Mouse (Mus musculus): ENCODE results near the gene Nod2. TPM values are rescaled to one million over a fixed set of nuclear protein-coding genes. Genes with fewer than 3 reads are reported as not detected.

Gene Nod2
- total and polyA plus RNA-seq, 3 experiments = 0.22 to 0.50 TPM; not detected in 1

DNA sequence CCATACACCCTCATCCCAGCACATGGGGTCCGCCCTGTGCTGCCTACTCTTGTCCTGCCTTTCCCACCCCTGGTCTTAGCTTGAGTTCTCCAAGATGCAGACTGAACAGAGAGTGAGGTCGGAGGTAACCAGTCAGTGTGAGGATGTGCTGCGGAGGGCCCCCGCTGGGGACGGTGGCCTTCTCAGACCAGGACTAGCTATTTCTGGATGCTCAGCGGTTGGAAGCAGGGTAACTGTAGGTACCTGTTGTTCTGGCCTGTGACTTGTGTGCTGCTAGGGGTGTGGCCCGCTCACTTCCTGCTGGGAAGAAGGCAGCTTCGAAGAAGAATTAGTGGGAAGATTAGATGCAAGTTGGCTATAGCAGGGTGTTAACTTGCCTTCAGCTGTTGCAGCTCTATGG, 38.1 kb upstream of the Nod2 start:
- no peak for DNase-seq (ENCODE audit: low read depth, low spot score)
- Histone ChIP-seq H3K79me2 (ENCODE audit: control insufficient read depth, insufficient read depth, low read length, poor library complexity) (no peaks in the 10 kb centered on the region), H3K4me3 (ENCODE audit: control insufficient read depth in 1 of 2, insufficient read depth in 1 of 2, low read depth in 2 of 2, low read length in 2 of 2) (no peak overlapping the region), H3K9ac (ENCODE audit: control insufficient read depth, low read depth, low read length, poor library complexity, severe bottlenecking) (no peak overlapping the region), H3K4me1 (ENCODE audit: control insufficient read depth in 1 of 2, insufficient read depth in 2 of 2, low read length in 2 of 2) (no peaks in the 10 kb centered on the region), H3K27ac (ENCODE audit: control insufficient read depth, low read depth, low read length) (no peak overlapping the region), H3K36me3 (ENCODE audit: control insufficient read depth in 1 of 2, insufficient read depth in 2 of 2, low read length in 2 of 2) (no peaks in the 10 kb centered on the region), H3K27me3 (ENCODE audit: control insufficient read depth in 1 of 2, insufficient read depth in 2 of 2, low read length in 2 of 2) (no peaks in the 10 kb centered on the region; a peak in 1 of 4 replicates), H3K9me3 (replicated peaks; ENCODE audit: insufficient read depth, low read length) (no peaks in the 10 kb centered on the region)
- no peak for TF ChIP-seq USF1 (IDR thresholded peaks at IDR 0.05; ENCODE audit: low read depth, low read length)
- no peak for TF ChIP-seq USF2 (IDR thresholded peaks at IDR 0.05; ENCODE audit: borderline replicate concordance in 1 of 2, insufficient read depth in 1 of 2, low read depth in 1 of 2, low read length in 2 of 2)
- no peak for TF ChIP-seq JUND (IDR thresholded peaks at IDR 0.05; ENCODE audit: low read depth, low read length)
- TF ChIP-seq RCOR1 (IDR thresholded peaks at IDR 0.05; ENCODE audit: low read depth, low read length) = no peak
- no peak for TF ChIP-seq KAT2A (conservative IDR thresholded peaks at IDR 0.05; ENCODE audit: low read depth, low read length)
- TF ChIP-seq NRF1 (IDR thresholded peaks at IDR 0.05; ENCODE audit: insufficient read depth, low read depth, low read length, poor library complexity, severe bottlenecking) = no peak
- no peak for TF ChIP-seq TBP (IDR thresholded peaks at IDR 0.05; ENCODE audit: low read depth, low read length)
- no peak for TF ChIP-seq MAFK (IDR thresholded peaks at IDR 0.05; ENCODE audit: borderline replicate concordance, low read depth, low read length)
- TF ChIP-seq ETS1 (IDR thresholded peaks at IDR 0.05; ENCODE audit: low read depth, low read length) = no peak
- TF ChIP-seq HCFC1 (IDR thresholded peaks at IDR 0.05; ENCODE audit: low read depth, low read length) = no peak
- no peak for TF ChIP-seq TAL1 (IDR thresholded peaks at IDR 0.05; ENCODE audit: low read length)
- TF ChIP-seq MYC (IDR thresholded peaks at IDR 0.05; ENCODE audit: low read depth, low read length) = no peak

DNA sequence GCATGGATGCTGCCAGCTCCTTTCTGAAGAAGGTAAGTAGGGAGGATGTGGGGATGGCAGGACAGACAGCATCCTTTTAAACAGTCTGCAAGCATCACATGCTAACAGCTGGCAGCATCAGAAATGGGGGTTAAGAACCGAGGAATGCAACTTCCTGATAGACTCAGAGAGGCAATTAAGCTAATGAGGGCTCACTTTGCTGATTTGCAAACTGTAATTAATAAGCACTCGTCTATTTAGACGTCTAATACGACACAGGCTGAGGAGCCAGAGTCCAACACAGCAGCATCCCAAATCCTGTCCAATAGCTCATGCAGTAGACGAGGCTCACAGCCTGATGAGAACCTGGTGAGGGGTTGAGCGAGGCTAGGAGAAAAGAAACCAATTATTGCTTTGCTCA, 36.8 kb upstream of the Nod2 start:
- no peak overlapping the region for H3K4me3 ChIP-seq (ENCODE audit: control insufficient read depth in 1 of 2, insufficient read depth in 1 of 2, low read depth in 2 of 2, low read length in 2 of 2)
- no peaks in the 10 kb centered on the region for H3K4me1 ChIP-seq (ENCODE audit: control insufficient read depth in 1 of 2, insufficient read depth in 2 of 2, low read length in 2 of 2)
- no peaks in the 10 kb centered on the region; a peak in 1 of 4 replicates for H3K27me3 ChIP-seq (ENCODE audit: control insufficient read depth in 1 of 2, insufficient read depth in 2 of 2, low read length in 2 of 2)
- TF ChIP-seq MAX (IDR thresholded peaks at IDR 0.05; ENCODE audit: low read length) (no peak), ETS1 (IDR thresholded peaks at IDR 0.05; ENCODE audit: low read depth, low read length) (no peak), NELFE (IDR thresholded peaks at IDR 0.05; ENCODE audit: low read depth, low read length) (no peak), USF1 (IDR thresholded peaks at IDR 0.05; ENCODE audit: low read depth, low read length) (no peak)
- no peaks in the 10 kb centered on the region for H3K79me2 ChIP-seq (ENCODE audit: control insufficient read depth, insufficient read depth, low read length, poor library complexity)
- no peak overlapping the region for H3K9ac ChIP-seq (ENCODE audit: control insufficient read depth, low read depth, low read length, poor library complexity, severe bottlenecking)
- DNase-seq (ENCODE audit: low read depth, low spot score) = no peak
- no peaks in the 10 kb centered on the region for H3K36me3 ChIP-seq (ENCODE audit: control insufficient read depth in 1 of 2, insufficient read depth in 2 of 2, low read length in 2 of 2)
- no peak overlapping the region for H3K27ac ChIP-seq (ENCODE audit: control insufficient read depth, low read depth, low read length)
- H3K9me3 ChIP-seq (replicated peaks; ENCODE audit: insufficient read depth, low read length) = no peaks in the 10 kb centered on the region

DNA sequence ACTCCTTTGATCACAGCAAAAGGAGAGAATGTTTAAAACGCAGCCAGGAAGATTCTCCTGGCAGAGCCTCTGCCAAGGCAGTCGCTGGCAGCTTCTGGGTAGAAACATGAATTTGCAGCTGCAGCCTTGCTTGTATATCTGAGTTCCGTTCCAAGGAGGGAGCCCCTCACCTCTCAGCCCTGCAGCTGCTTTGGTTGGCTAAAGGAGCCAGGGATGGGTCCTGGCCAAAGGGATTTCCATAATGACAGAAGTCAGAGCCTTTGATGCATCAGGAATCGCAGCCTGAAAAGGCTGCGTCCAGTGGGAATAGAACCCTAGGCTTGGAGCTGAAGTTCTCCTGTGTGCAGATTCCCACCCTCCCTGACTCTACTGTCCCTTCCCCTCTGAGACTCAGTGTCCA, 32.1 kb upstream of the Nod2 start:
- H3K36me3 ChIP-seq (ENCODE audit: control insufficient read depth in 1 of 2, insufficient read depth in 2 of 2, low read length in 2 of 2) = no peaks in the 10 kb centered on the region
- no peaks in the 10 kb centered on the region; a peak in 1 of 4 replicates for H3K27me3 ChIP-seq (ENCODE audit: control insufficient read depth in 1 of 2, insufficient read depth in 2 of 2, low read length in 2 of 2)
- H3K9ac ChIP-seq (ENCODE audit: control insufficient read depth, low read depth, low read length, poor library complexity, severe bottlenecking) = no peak overlapping the region
- no peaks in the 10 kb centered on the region for H3K4me1 ChIP-seq (ENCODE audit: control insufficient read depth in 1 of 2, insufficient read depth in 2 of 2, low read length in 2 of 2)
- H3K9me3 ChIP-seq (replicated peaks; ENCODE audit: insufficient read depth, low read length) = no peaks in the 10 kb centered on the region
- no peaks in the 10 kb centered on the region for H3K79me2 ChIP-seq (ENCODE audit: control insufficient read depth, insufficient read depth, low read length, poor library complexity)
- TF ChIP-seq TAL1 (IDR thresholded peaks at IDR 0.05; ENCODE audit: low read length) (no peak), USF1 (IDR thresholded peaks at IDR 0.05; ENCODE audit: low read depth, low read length) (no peak), KAT2A (conservative IDR thresholded peaks at IDR 0.05; ENCODE audit: low read depth, low read length) (no peak), CHD1 (IDR thresholded peaks at IDR 0.05; ENCODE audit: low read depth, low read length) (no peak), ZKSCAN1 (IDR thresholded peaks at IDR 0.05; ENCODE audit: low read depth, low read length) (no peak), ZMIZ1 (IDR thresholded peaks at IDR 0.05; ENCODE audit: low read depth, low read length) (no peak), MYC (IDR thresholded peaks at IDR 0.05; ENCODE audit: low read depth, low read length) (no peak), MAX (IDR thresholded peaks at IDR 0.05; ENCODE audit: low read length) (no peak), MEF2A (IDR thresholded peaks at IDR 0.05; ENCODE audit: extremely low read depth, insufficient replicate concordance, low read depth, low read length, poor library complexity, severe bottlenecking) (no peak), UBTF (IDR thresholded peaks at IDR 0.05; ENCODE audit: borderline replicate concordance, insufficient read depth, low read depth, low read length) (no peak), TCF12 (IDR thresholded peaks at IDR 0.05; ENCODE audit: low read depth, low read length) (no peak), EP300 (IDR thresholded peaks at IDR 0.05; ENCODE audit: low read depth in 1 of 2, low read length in 2 of 2) (no peak), USF2 (IDR thresholded peaks at IDR 0.05; ENCODE audit: borderline replicate concordance in 1 of 2, insufficient read depth in 1 of 2, low read depth in 1 of 2, low read length in 2 of 2) (no peak), SIN3A (IDR thresholded peaks at IDR 0.05; ENCODE audit: low read length) (no peak), RAD21 (IDR thresholded peaks at IDR 0.05; ENCODE audit: low read depth, low read length) (no peak), CHD2 (IDR thresholded peaks at IDR 0.05; ENCODE audit: low read length) (no peak)
- no peak overlapping the region for H3K4me3 ChIP-seq (ENCODE audit: control insufficient read depth in 1 of 2, insufficient read depth in 1 of 2, low read depth in 2 of 2, low read length in 2 of 2)
- no peak overlapping the region for H3K27ac ChIP-seq (ENCODE audit: control insufficient read depth, low read depth, low read length)
- DNase-seq (ENCODE audit: low read depth, low spot score) = no peak
